In genomic region chr11:120351250-120352092, GRCm38 (mm10) we compare ENCODE assay signal across 8 mouse cellular contexts. TPM values are rescaled to one million over a fixed set of nuclear protein-coding genes. Genes with fewer than 3 reads are reported as not detected.
DNase-seq lines count a peak whose midpoint lies in the region; ATAC-seq and TF ChIP-seq lines count a peak whose summit lies in the region.

No protein-coding gene starts in this region.

- in situ Hi-C loops in ES-E14 (cut with MboI; ENCODE audit: low sequenced_read_pairs in 2 of 2, unreplicated experiment in 2 of 2) = no loop called here

- H3K27me3 ChIP-seq in heart, embryonic 11.5 days (ENCODE audit: control insufficient read depth, insufficient read depth, low read length) = no peaks in the 10 kb centered on the region
- no peaks in the 10 kb centered on the region for H3K27me3 ChIP-seq in forebrain, embryonic 12.5 days
- H3K27me3 ChIP-seq in kidney, adult 2 months (replicated peaks; ENCODE audit: control insufficient read depth, insufficient read depth, low read length) = no peaks in the 10 kb centered on the region
- peaks cover 11% of the 10 kb centered on the region; the same call in 1 of the 2 replicates for H3K27me3 ChIP-seq in midbrain, embryonic 12.5 days

- 85% methylated on average over 10 of the region's 10 CpGs for WGBS in heart, embryonic 11.5 days (ENCODE audit: insufficient replicate concordance)
- WGBS in forebrain, embryonic 12.5 days = 83% methylated on average over 10 of the region's 10 CpGs
- WGBS in kidney, adult 2 months = 59% methylated on average over 10 of the region's 10 CpGs
- WGBS in midbrain, embryonic 12.5 days = 88% methylated on average over 10 of the region's 10 CpGs

- peak overlapping the region; percentile 98 for H3K4me2 ChIP-seq in heart, embryonic 11.5 days
- 0 out of 2 replicates have a peak overlapping the region, but pooled peaks have one; percentile 1 for H3K4me2 ChIP-seq in forebrain, embryonic 12.5 days
- H3K4me2 ChIP-seq in midbrain, embryonic 12.5 days (replicated peaks) = no peak overlapping the region

- TF ChIP-seq POLR2A in kidney, adult 2 months (IDR thresholded peaks at IDR 0.05; ENCODE audit: low read depth, low read length) = no peak

- no peak for DNase-seq in heart, adult 8-10 months (ENCODE audit: low spot score)
- no peak for DNase-seq in ES-E14 (ENCODE audit: low read depth, low spot score)
- peak; percentile 52 for DNase-seq in kidney, adult 2 months
- DNase-seq in layer of hippocampus, adult 18-20 months (ENCODE audit: low spot score in 2 of 2) = no peak

- H3K27ac ChIP-seq in heart, embryonic 11.5 days (ENCODE audit: low read depth, low read length) = peak overlapping the region; percentile 100
- H3K27ac ChIP-seq in ES-E14 (ENCODE audit: insufficient read depth, low read depth, low read length, poor library complexity, severe bottlenecking) = peak overlapping the region; percentile 99
- peak overlapping the region; percentile 99 for H3K27ac ChIP-seq in forebrain, embryonic 12.5 days
- H3K27ac ChIP-seq in kidney, adult 2 months (ENCODE audit: insufficient read depth, low read depth, low read length) = peak overlapping the region; percentile 95
- H3K27ac ChIP-seq in midbrain, embryonic 12.5 days (replicated peaks) = peak overlapping the region; percentile 100

- H3K9me3 ChIP-seq in heart, embryonic 11.5 days (replicated peaks; ENCODE audit: control insufficient read depth, low read length) = no peaks in the 10 kb centered on the region
- no peaks in the 10 kb centered on the region for H3K9me3 ChIP-seq in ES-E14 (ENCODE audit: control insufficient read depth, insufficient read depth, low read depth, low read length)
- no peaks in the 10 kb centered on the region for H3K9me3 ChIP-seq in forebrain, embryonic 12.5 days
- no peaks in the 10 kb centered on the region for H3K9me3 ChIP-seq in midbrain, embryonic 12.5 days

- peaks cover 40% of the 10 kb centered on the region for H3K4me1 ChIP-seq in heart, embryonic 11.5 days (ENCODE audit: control insufficient read depth, insufficient read depth, low read length)
- peaks cover 4 to 30% of the 10 kb centered on the region in 2 experiments; a peak in 3 of 4 replicates for H3K4me1 ChIP-seq in ES-E14 (ENCODE audit: control insufficient read depth in 2 of 2, insufficient read depth in 2 of 2, low read length in 2 of 2, poor library complexity in 1 of 2)
- peaks cover 45% of the 10 kb centered on the region for H3K4me1 ChIP-seq in forebrain, embryonic 12.5 days
- H3K4me1 ChIP-seq in kidney, adult 2 months (ENCODE audit: control insufficient read depth, insufficient read depth, low read length) = peaks cover 20% of the 10 kb centered on the region
- H3K4me1 ChIP-seq in midbrain, embryonic 12.5 days = peaks cover 38% of the 10 kb centered on the region

- peak overlapping the region; percentile 100 for H3K9ac ChIP-seq in heart, embryonic 11.5 days (ENCODE audit: low read depth, low read length)
- peak overlapping the region; percentile 2; the same call in 1 of the 2 replicates for H3K9ac ChIP-seq in ES-E14 (ENCODE audit: insufficient read depth, low read depth, low read length, poor library complexity, severe bottlenecking)
- peak overlapping the region; percentile 100; the same call in 1 of the 2 replicates for H3K9ac ChIP-seq in forebrain, embryonic 12.5 days
- H3K9ac ChIP-seq in midbrain, embryonic 12.5 days (replicated peaks) = no peak overlapping the region; the same call in 1 of the 2 replicates

- no peak for TF ChIP-seq CTCF in kidney, adult 2 months (conservative IDR thresholded peaks at IDR 0.05; ENCODE audit: insufficient read depth, insufficient read length, low read depth, low read length)

- H3K36me3 ChIP-seq in heart, embryonic 11.5 days (ENCODE audit: control insufficient read depth, insufficient read depth, low read length) = peaks cover 2% of the 10 kb centered on the region; the same call in 1 of the 2 replicates
- H3K36me3 ChIP-seq in ES-E14 (ENCODE audit: control insufficient read depth, insufficient read depth, low read length, poor library complexity, severe bottlenecking) = peaks cover 13% of the 10 kb centered on the region
- peaks cover 8% of the 10 kb centered on the region for H3K36me3 ChIP-seq in forebrain, embryonic 12.5 days (replicated peaks)
- H3K36me3 ChIP-seq in kidney, adult 2 months (ENCODE audit: control insufficient read depth, insufficient read depth, low read length) = no peaks in the 10 kb centered on the region
- H3K36me3 ChIP-seq in midbrain, embryonic 12.5 days = peaks cover 7% of the 10 kb centered on the region

- H3K4me3 ChIP-seq in heart, embryonic 11.5 days (ENCODE audit: low read depth, low read length) = peak overlapping the region; percentile 94
- H3K4me3 ChIP-seq in ES-E14 (ENCODE audit: insufficient read depth in 1 of 2, low read depth in 1 of 2, low read length in 2 of 2, poor library complexity in 1 of 2, severe bottlenecking in 1 of 2) = no peak overlapping the region
- H3K4me3 ChIP-seq in forebrain, embryonic 12.5 days (replicated peaks) = no peak overlapping the region
- H3K4me3 ChIP-seq in kidney, adult 2 months (ENCODE audit: insufficient read depth, low read depth, low read length) = no peak overlapping the region
- no peak overlapping the region for H3K4me3 ChIP-seq in midbrain, embryonic 12.5 days

- ATAC-seq in heart, embryonic 11.5 days (replicated peaks; ENCODE audit: insufficient number of reproducible peaks, low FRiP score, low TSS enrichment) = no peak
- ATAC-seq in forebrain, embryonic 12.5 days (ENCODE audit: low FRiP score) = no peak
- no peak for ATAC-seq in midbrain, embryonic 12.5 days (ENCODE audit: low FRiP score, low read depth)
- ATAC-seq in megakaryocyte progenitor cell, adult 5-6 weeks (replicated peaks; ENCODE audit: poor library complexity) = no peak

TF ChIP-seq in ES-E14, 5 proteins besides CTCF, POLR2A, EP300 and RAD21:
- TF ChIP-seq CHD2 (IDR thresholded peaks at IDR 0.05; ENCODE audit: low read depth, low read length) (no peak), HCFC1 (IDR thresholded peaks at IDR 0.05; ENCODE audit: borderline replicate concordance, insufficient read depth, low read length) (no peak), ZNF384 (IDR thresholded peaks at IDR 0.05; ENCODE audit: low read depth, low read length) (no peak), ZC3H11A (IDR thresholded peaks at IDR 0.05; ENCODE audit: borderline replicate concordance, low read depth, low read length) (no peak), MAFK (IDR thresholded peaks at IDR 0.05; ENCODE audit: insufficient read depth, low read depth, low read length) (no peak)

RNA-seq across cellular contexts. Expression of gene Actg1, which starts 3.1 kb away (rescaled TPM):
- polyA plus RNA-seq in heart, embryonic 11.5 days (2014; fragmentation: Nextera tagmentation; extraction: Ambion mirVana) = 1,448 and 1,508 TPM in 2 replicates
- 100 to 1,000 TPM; 188 to 320 (median 251) TPM for total RNA-seq in heart, adult 8-10 months (2022)
- 1,716 and 2,367 TPM in 2 replicates for total RNA-seq in ES-E14 (2012; rRNA removed)
- polyA plus RNA-seq in forebrain, embryonic 12.5 days (2016; fragmentation: Nextera tagmentation; extraction: Ambion mirVana) = 2,923 and 2,975 TPM in 2 replicates
- polyA plus RNA-seq in kidney, adult 2 months (2012; rRNA removed) = 828 and 981 TPM in 2 replicates
- 3,175 and 3,231 TPM in 2 replicates for polyA plus RNA-seq in midbrain, embryonic 12.5 days (2016; fragmentation: Nextera tagmentation; extraction: Ambion mirVana)
- 1,000 to 10,000 TPM; 1,279 to 1,291 TPM for total RNA-seq in layer of hippocampus, adult 18-20 months (2021)
- 1,607 and 1,783 TPM in 2 replicates for total RNA-seq in megakaryocyte progenitor cell, adult 5-6 weeks (2015)
- total RNA-seq in megakaryocyte progenitor cell, adult 5-6 weeks (2017) = 724 and 844 TPM in 2 replicates

RNA-seq across cellular contexts. Expression of gene Fscn2, which starts 9.9 kb away (rescaled TPM):
- polyA plus RNA-seq in heart, embryonic 11.5 days (2014; fragmentation: Nextera tagmentation; extraction: Ambion mirVana) = 0.57 TPM in 1 of 2 replicates, not detected in the other
- not detected for total RNA-seq in heart, adult 8-10 months (2022)
- 0.31 and 0.42 TPM in 2 replicates for total RNA-seq in ES-E14 (2012; rRNA removed)
- polyA plus RNA-seq in forebrain, embryonic 12.5 days (2016; fragmentation: Nextera tagmentation; extraction: Ambion mirVana) = 0.82 and 0.91 TPM in 2 replicates
- polyA plus RNA-seq in kidney, adult 2 months (2012; rRNA removed) = 0.16 and 0.19 TPM in 2 replicates
- polyA plus RNA-seq in midbrain, embryonic 12.5 days (2016; fragmentation: Nextera tagmentation; extraction: Ambion mirVana) = 1.4 and 1.5 TPM in 2 replicates
- total RNA-seq in layer of hippocampus, adult 18-20 months (2021) = under 1 TPM in 1 of 2 experiments, not detected in 1; 0.61 TPM
- total RNA-seq in megakaryocyte progenitor cell, adult 5-6 weeks (2015) = not detected in 2 replicates
- not detected in 2 replicates for total RNA-seq in megakaryocyte progenitor cell, adult 5-6 weeks (2017)

RNA-seq across cellular contexts. Expression of gene Faap100, which starts 27.1 kb away (rescaled TPM):
- 24.2 and 29.6 TPM in 2 replicates for polyA plus RNA-seq in heart, embryonic 11.5 days (2014; fragmentation: Nextera tagmentation; extraction: Ambion mirVana)
- 10 to 100 TPM; 12.1 to 18.3 (median 13.6) TPM for total RNA-seq in heart, adult 8-10 months (2022)
- total RNA-seq in ES-E14 (2012; rRNA removed) = 27.2 and 30.0 TPM in 2 replicates
- 47.3 and 47.4 TPM in 2 replicates for polyA plus RNA-seq in forebrain, embryonic 12.5 days (2016; fragmentation: Nextera tagmentation; extraction: Ambion mirVana)
- 30.3 and 45.1 TPM in 2 replicates for polyA plus RNA-seq in kidney, adult 2 months (2012; rRNA removed)
- 51.3 and 55.4 TPM in 2 replicates for polyA plus RNA-seq in midbrain, embryonic 12.5 days (2016; fragmentation: Nextera tagmentation; extraction: Ambion mirVana)
- total RNA-seq in layer of hippocampus, adult 18-20 months (2021) = 10 to 100 TPM; 16.7 to 18.4 TPM
- 10.8 and 11.0 TPM in 2 replicates for total RNA-seq in megakaryocyte progenitor cell, adult 5-6 weeks (2015)
- total RNA-seq in megakaryocyte progenitor cell, adult 5-6 weeks (2017) = 6.5 and 7.0 TPM in 2 replicates
